Mouse (Mus musculus): ENCODE measurements around the gene Med14. TPM values are rescaled to one million over a fixed set of nuclear protein-coding genes. Genes with fewer than 3 reads are reported as not detected.

Med14 gene
- total RNA-seq (2021), result 26.0 and 27.6 TPM in 2 replicates
- long read RNA-seq, experiment 1, full-length matches to known transcripts, result 1 of 8 reads
- long read RNA-seq, experiment 1, partial matches to known transcripts, result 1 of 8 reads
- long read RNA-seq, experiment 1, other reads (novel, unspliced or antisense), result 6 of 8 reads
- long read RNA-seq, experiment 2, full-length matches to known transcripts, result 2 of 8 reads
- long read RNA-seq, experiment 2, partial matches to known transcripts, result 3 of 8 reads
- long read RNA-seq, experiment 2, other reads (novel, unspliced or antisense), result 3 of 8 reads

- DNase-seq, result peak; percentile 90
These were observed at the start of gene Med14 for GRCm38 (mm10) chrX:12761626-12762333. Med14 (minus strand) TSS chrX:12762073.

DNA sequence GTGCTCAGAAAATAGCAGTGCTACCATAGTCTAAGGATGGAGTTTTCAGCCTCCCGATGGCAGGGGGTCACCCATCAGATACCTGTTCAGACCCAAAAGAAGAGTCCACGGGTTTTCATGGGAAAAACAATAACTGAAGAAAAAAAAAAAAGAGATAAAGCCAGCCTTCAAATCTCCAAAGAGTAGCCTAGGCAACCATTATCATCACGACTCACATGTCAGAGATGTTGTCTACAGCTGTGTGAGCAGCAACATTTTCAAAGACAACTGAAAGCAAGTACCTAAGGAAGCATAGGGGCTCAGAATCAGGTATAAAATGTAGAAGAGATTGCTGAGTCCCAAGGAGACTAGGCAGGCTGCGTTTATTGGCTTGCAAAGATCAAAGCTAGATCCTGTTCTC, 38.7 kb upstream of the Med14 start:
- DNase-seq, result no peak

DNA sequence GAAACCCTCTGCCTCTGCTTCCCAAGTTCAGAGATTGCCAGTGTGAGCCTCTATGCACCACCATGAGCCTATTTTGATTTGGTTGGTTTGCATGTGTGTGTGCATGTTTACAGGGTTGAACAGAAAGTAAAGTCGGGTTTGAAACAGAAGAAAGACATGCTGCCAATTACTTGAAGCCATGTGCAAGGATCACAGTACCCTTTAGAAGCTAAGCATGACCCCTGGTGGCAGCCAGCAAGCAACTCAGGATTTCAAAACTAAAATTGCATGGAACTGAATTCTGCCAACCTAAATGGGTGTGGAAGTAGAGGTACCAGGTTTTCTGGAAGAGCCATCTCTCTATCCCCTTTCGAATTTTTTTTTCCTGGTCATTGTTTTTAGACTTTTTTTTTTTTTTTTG, 33.0 kb upstream of the Med14 start:
- peak; percentile 39 for DNase-seq

- DNase-seq, result no peak
These were observed 29.9 kb upstream of the Med14 start for GRCm38 (mm10) chrX:12791674-12792340.

DNA sequence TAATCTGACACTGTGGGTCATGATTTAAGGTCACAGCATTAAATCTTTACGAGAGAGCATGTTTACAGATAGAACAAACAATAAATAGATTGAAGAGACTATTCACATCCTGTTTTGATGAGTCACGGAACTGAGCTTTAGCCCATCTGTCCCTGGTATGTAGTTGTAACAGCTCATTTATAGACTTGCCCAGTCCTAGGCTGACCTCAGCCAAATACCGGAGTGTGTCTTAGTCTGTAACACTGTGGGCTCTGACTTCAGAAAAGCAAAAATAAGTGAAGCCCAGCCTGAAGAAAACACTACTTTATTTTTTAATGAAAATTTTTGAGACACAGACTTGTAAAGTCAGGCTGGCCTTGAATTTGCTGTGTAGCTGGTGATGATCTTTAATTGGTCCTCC, 11.4 kb upstream of the Med14 start:
- DNase-seq, result no peak

GRCm38 (mm10) chrX:12771561-12771960, 9.7 kb upstream of the Med14 start:
- DNase-seq, result peak; percentile 25

DNA sequence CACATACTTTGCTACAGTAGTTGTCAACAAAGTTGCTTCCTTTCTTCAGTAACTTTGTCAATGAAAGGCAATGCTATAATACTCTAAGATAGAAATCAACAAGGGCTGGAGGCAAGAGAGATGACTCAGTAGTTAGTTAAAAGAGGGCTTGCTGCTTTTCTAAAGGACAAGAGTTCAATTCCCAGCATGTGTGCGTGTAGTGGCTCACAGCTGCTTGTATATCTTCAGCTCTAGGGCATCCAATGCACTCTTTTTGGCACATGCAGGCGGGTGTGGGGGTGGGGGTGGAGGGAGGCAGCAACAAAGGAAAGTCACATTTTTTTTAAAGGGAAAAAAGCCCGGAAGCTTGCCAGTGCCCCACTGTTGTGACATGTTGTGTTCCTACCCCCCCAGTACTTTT, 6.7 kb upstream of the Med14 start:
- DNase-seq, result no peak

GRCm38 (mm10) chrX:12766846-12767564, 5.1 kb upstream of the Med14 start:
- DNase-seq, result no peak

GRCm38 (mm10) chrX:12763127-12763834, 1.4 kb upstream of the Med14 start:
- no peak for DNase-seq

- no peak for DNase-seq
These were observed 657 bp upstream of the Med14 start for GRCm38 (mm10) chrX:12762334-12763126.

- no peak for DNase-seq
These were observed 631 bp downstream of the Med14 start for GRCm38 (mm10) chrX:12761259-12761625.

DNA sequence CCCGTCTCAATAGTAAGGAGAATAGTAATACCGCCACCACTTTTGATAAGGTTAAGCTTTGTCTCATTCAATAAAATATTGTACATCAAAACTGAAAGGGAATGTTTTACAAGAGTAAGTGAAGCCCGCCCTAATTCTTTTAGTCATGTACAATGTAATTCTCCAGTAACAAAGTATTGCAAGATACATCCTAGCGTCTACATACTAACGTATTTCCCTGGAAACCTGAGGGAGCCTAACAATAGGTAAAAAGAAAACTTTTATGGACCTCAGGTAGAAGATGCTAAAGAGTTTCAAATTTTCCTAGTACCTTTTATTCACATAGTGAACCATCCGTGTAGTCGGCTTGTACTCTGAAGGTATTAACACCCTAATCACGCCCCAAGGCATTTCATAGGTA, 1.4 kb downstream of the Med14 start:
- DNase-seq, result no peak

DNA sequence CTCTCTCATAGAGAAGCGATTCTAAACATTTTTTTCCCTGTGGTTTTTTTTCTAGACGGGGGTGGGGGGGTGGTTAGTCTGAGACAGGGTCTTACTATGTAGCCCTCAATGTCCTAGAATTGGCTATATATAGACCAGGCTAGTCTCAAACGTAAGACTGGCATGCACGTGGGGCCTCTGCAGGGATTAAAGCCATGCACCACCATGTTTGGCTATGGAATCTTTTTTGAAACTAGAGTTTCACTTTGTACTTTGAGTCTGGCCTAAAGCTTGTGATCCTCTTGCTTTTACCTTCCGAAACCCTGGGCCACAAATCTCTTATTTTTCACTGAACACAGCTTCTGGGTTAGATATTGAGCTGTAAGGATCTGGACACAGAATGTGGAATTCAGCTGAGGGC, 2.2 kb downstream of the Med14 start:
- no peak for DNase-seq

DNA sequence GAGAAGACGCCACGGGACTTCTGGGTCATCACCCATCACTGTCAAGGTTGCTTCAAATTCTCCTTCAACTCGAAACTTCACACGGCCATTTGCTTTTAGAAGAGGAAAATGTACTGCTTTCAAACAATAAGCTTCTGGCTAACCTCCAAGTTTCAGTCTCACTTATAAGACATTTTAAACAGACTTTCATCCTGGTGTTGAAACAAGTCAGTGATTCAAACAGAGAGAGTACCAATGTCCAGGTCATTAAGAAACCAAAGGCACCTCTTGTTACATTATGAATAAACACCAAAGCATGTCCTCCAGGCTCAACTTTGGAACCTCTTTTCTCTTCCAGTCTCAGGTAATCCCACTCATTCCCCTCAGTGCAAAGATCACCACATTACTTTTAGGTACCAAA, 14.0 kb downstream of the Med14 start:
- DNase-seq, result no peak

- no peak for DNase-seq
These were observed 15.1 kb downstream of the Med14 start for GRCm38 (mm10) chrX:12746729-12747128.

GRCm38 (mm10) chrX:12740396-12740795, 21.5 kb downstream of the Med14 start:
- DNase-seq, result no peak

DNA sequence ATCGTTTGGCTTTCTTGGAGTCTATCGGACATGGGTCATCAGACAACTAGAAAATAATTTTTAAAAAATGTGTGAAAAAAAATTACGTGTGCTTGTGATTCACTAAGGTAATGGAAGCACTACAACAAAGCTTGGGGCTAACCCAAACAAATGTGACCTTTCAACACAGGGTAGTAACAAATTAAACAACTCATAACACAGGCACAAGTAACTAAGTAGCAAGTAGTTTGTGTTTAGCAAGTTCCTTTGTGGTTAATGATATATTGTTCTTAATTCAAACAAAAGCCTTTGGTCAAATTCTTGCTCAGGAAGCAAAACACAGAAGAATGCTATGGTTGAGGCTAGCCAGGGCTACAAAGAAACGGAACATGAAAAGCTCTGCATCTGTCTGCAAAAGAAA, 45.8 kb downstream of the Med14 start:
- no peak for DNase-seq

GRCm38 (mm10) chrX:12713796-12714195, 48.1 kb downstream of the Med14 start:
- DNase-seq, result no peak

DNA sequence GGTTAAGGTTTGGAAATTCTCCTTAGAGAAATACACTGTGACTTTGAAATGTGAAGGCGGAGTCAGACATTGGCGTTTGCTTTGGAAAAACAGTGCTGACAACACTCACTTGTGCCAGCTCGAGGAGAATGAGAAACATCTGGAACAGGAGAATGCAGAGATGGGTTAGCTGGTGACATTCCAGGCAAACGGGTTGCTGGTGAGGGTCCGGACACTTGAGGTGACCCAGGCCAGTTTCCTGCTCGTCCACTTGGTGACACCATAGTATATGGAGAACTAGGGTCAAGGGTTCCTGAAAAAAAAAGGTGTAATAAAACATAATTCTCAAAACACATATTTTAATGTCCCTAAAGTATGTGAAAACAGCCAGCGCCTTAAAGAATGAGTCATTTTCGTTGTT, 75.0 kb downstream of the Med14 start:
- DNase-seq, result no peak

DNA sequence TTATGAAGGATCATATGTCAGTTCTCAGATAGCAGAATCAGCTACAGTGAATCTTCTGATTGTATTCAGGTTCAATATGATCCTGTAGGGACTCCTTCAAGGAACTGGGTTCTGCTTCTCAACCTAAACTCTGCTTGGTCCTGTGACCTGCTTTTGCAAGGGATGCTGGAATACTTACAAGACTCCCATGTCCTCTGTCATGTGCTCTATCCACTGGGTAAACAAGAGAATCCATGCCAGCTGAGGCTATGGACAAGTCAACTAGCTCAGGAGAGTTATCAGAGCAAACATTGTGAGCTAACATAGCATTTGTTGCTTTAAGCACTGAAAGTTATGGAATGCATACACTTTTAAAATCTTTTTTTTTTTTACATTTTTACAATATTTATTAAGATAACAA, 75.8 kb downstream of the Med14 start:
- DNase-seq, result no peak

GRCm38 (mm10) chrX:12677396-12677795, 84.5 kb downstream of the Med14 start:
- peak; percentile 81 for DNase-seq

Data from adrenal gland, postnatal 14 days (tissue).